Mouse (Mus musculus) hindbrain, embryonic 16.5 days (tissue): ENCODE measurements around the gene Svs1. TPM values are rescaled to one million over a fixed set of nuclear protein-coding genes. Genes with fewer than 3 reads are reported as not detected.
"Not testable (repeated sequence)": the region's sequence is repeated elsewhere in the genome, so short reads cannot be mapped to it uniquely, and the experiment has no call there.

Source experiments
- ATAC-seq: fragments of 200-750 bp; cut with Nextera tagmentation; 2 replicates; pipeline ENCODE4 v1.8.0; 2017; ENCODE audit warnings: moderate TSS enrichment, moderate library complexity
- H3K27ac ChIP-seq: fragments of 300-500 bp; sonication (generic); 2 replicates; pipeline ENCODE4 v1.5.1; 2014; ENCODE audit warnings: low read depth, mild to moderate bottlenecking, control low read depth, low read length, moderate library complexity
- H3K27me3 ChIP-seq: fragments of 300-500 bp; sonication (generic); replicated peaks from 2 replicates; pipeline ENCODE4 v1.6.1; 2014; ENCODE audit warnings: low read length; ENCODE audit not compliant: control insufficient read depth, insufficient read depth
- H3K36me3 ChIP-seq: fragments of 300-500 bp; sonication (generic); 2 replicates; pipeline ENCODE4 v1.6.1; 2014; ENCODE audit warnings: mild to moderate bottlenecking, low read length, moderate library complexity, mixed read lengths; ENCODE audit not compliant: control insufficient read depth, insufficient read depth
- H3K4me1 ChIP-seq: fragments of 300-500 bp; sonication (generic); 2 replicates; pipeline ENCODE4 v1.6.1; 2014; ENCODE audit warnings: low read depth, low read length; ENCODE audit not compliant: control insufficient read depth, insufficient read depth
- H3K4me2 ChIP-seq: fragments of 300-500 bp; sonication (generic); 2 replicates; pipeline ENCODE4 v1.6.1; 2014; ENCODE audit warnings: mild to moderate bottlenecking, low read length, control low read depth, moderate library complexity
- H3K4me3 ChIP-seq: fragments of 300-500 bp; sonication (generic); 2 replicates; pipeline ENCODE4 v1.5.1; 2014; ENCODE audit warnings: mild to moderate bottlenecking, low read length, control low read depth, moderate library complexity
- H3K9ac ChIP-seq: fragments of 300-500 bp; sonication (generic); 2 replicates; pipeline ENCODE4 v1.6.1; 2014; ENCODE audit warnings: low read depth, mild to moderate bottlenecking, control low read depth, low read length, moderate library complexity
- H3K9me3 ChIP-seq: fragments of 300-500 bp; sonication (generic); 2 replicates; pipeline ENCODE4 v1.6.1; 2014; ENCODE audit warnings: mild to moderate bottlenecking, low read length, moderate library complexity; ENCODE audit not compliant: control insufficient read depth
- WGBS: fragments of 180-500 bp; shearing (Covaris S2); extraction: QIAGEN DNeasy Blood & Tissue Kit; methylation state at CpG from one replicate; pipeline ENCODE4 v1.1.7; 2014; 5-methylcytosine and 5-hydroxymethylcytosine counted together
- polyA plus RNA-seq: library from polyadenylated mRNA; unstranded; fragments of >200 nt; fragmentation: Nextera tagmentation; extraction: Ambion mirVana; gene quantifications from 2 replicates; pipeline ENCODE4 v1.2.1, GENCODE M21; 2015

Gene Svs1
- polyA plus RNA-seq, 1 experiment from 2014 or later, result not detected

- H3K4me3 ChIP-seq, H3K9ac ChIP-seq, H3K27me3 ChIP-seq, H3K4me1 ChIP-seq, H3K4me2 ChIP-seq, H3K27ac ChIP-seq, H3K9me3 ChIP-seq, H3K36me3 ChIP-seq, ATAC-seq: not testable (repeated sequence)
- 94% methylated on average over 5 of the region's 5 CpGs for WGBS
These were observed 20.0 kb upstream of the Svs1 start for GRCm38 (mm10) chr6:48966696-48967095.

GRCm38 (mm10) chr6:48967868-48968267 lies 18.8 kb upstream of the Svs1 start:
- Histone ChIP-seq H3K27ac (no peak overlapping the region), H3K27me3 (no peaks in the 10 kb centered on the region), H3K4me3 (no peak overlapping the region), H3K4me2 (no peak overlapping the region), H3K36me3 (no peaks in the 10 kb centered on the region), H3K9me3 (no peaks in the 10 kb centered on the region), H3K9ac (no peak overlapping the region), H3K4me1 (no peaks in the 10 kb centered on the region)
- no peak for ATAC-seq

- Histone ChIP-seq H3K9me3 (no peaks in the 10 kb centered on the region), H3K4me1 (no peaks in the 10 kb centered on the region), H3K36me3 (no peaks in the 10 kb centered on the region), H3K27ac (no peak within 1 kb of the TSS), H3K27me3 (no peaks in the 10 kb centered on the region), H3K9ac (no peak within 1 kb of the TSS), H3K4me2 (no peak within 1 kb of the TSS), H3K4me3 (no peak within 1 kb of the TSS)
- WGBS, result 89% methylated on average over 2 of the region's 2 CpGs
- ATAC-seq, result no peak
These were observed 12.0 kb upstream of the Svs1 start, which contains the start of gene Doxl2 for GRCm38 (mm10) chr6:48974663-48975062. Doxl2 (plus strand) TSS chr6:48974963.

GRCm38 (mm10) chr6:48979616-48980015 lies 7.0 kb upstream of the Svs1 start:
- Histone ChIP-seq H3K9me3 (no peaks in the 10 kb centered on the region), H3K4me1 (no peaks in the 10 kb centered on the region), H3K4me3 (no peak overlapping the region), H3K4me2 (no peak overlapping the region), H3K36me3 (no peaks in the 10 kb centered on the region), H3K27ac (no peak overlapping the region), H3K9ac (no peak overlapping the region), H3K27me3 (no peaks in the 10 kb centered on the region)
- no peak for ATAC-seq
- 64% methylated on average over 1 of the region's 1 CpGs for WGBS

- Histone ChIP-seq H3K4me1 (no peaks in the 10 kb centered on the region), H3K9ac (no peak overlapping the region), H3K27ac (no peak overlapping the region), H3K4me3 (no peak overlapping the region), H3K9me3 (no peaks in the 10 kb centered on the region), H3K27me3 (no peaks in the 10 kb centered on the region), H3K36me3 (no peaks in the 10 kb centered on the region), H3K4me2 (no peak overlapping the region)
- 80% methylated on average over 3 of the region's 3 CpGs for WGBS
- no peak for ATAC-seq
These were observed 4.4 kb upstream of the Svs1 start for GRCm38 (mm10) chr6:48982305-48982704.

- Histone ChIP-seq H3K9me3 (no peaks in the 10 kb centered on the region), H3K4me2 (no peak overlapping the region), H3K27me3 (no peaks in the 10 kb centered on the region), H3K27ac (no peak overlapping the region), H3K9ac (no peak overlapping the region), H3K36me3 (no peaks in the 10 kb centered on the region), H3K4me1 (no peaks in the 10 kb centered on the region), H3K4me3 (no peak overlapping the region)
- ATAC-seq, result no peak
- WGBS, result 94% methylated on average over 5 of the region's 5 CpGs
These were observed 3.3 kb downstream of the Svs1 start for GRCm38 (mm10) chr6:48989971-48990370.

GRCm38 (mm10) chr6:48991991-48992390 lies 5.3 kb downstream of the Svs1 start:
- H3K27ac ChIP-seq, result no peak overlapping the region
- no peak overlapping the region for H3K4me2 ChIP-seq
- no peaks in the 10 kb centered on the region for H3K4me1 ChIP-seq
- no peaks in the 10 kb centered on the region for H3K36me3 ChIP-seq
- H3K27me3 ChIP-seq, result no peaks in the 10 kb centered on the region
- H3K4me3 ChIP-seq, result no peak overlapping the region
- H3K9me3 ChIP-seq, result no peaks in the 10 kb centered on the region
- no peak overlapping the region for H3K9ac ChIP-seq
- ATAC-seq, result no peak
- 83% methylated on average over 4 of the region's 4 CpGs for WGBS

GRCm38 (mm10) chr6:48998186-48998585 lies 11.5 kb downstream of the Svs1 start:
- H3K36me3 ChIP-seq, result no peaks in the 10 kb centered on the region
- no peaks in the 10 kb centered on the region for H3K27me3 ChIP-seq
- no peaks in the 10 kb centered on the region for H3K9me3 ChIP-seq
- ATAC-seq, result no peak
- no peak overlapping the region for H3K9ac ChIP-seq
- 74% methylated on average over 6 of the region's 6 CpGs for WGBS
- H3K27ac ChIP-seq, result no peak overlapping the region
- H3K4me2 ChIP-seq, result no peak overlapping the region
- H3K4me3 ChIP-seq, result no peak overlapping the region
- H3K4me1 ChIP-seq, result no peaks in the 10 kb centered on the region

- no peaks in the 10 kb centered on the region for H3K36me3 ChIP-seq
- H3K27ac ChIP-seq, result no peak overlapping the region
- no peak overlapping the region for H3K4me3 ChIP-seq
- no peaks in the 10 kb centered on the region for H3K27me3 ChIP-seq
- no peak overlapping the region for H3K4me2 ChIP-seq
- 88% methylated on average over 4 of the region's 4 CpGs for WGBS
- ATAC-seq, result no peak
- H3K4me1 ChIP-seq, result no peaks in the 10 kb centered on the region
- H3K9me3 ChIP-seq, result no peaks in the 10 kb centered on the region
- no peak overlapping the region for H3K9ac ChIP-seq
These were observed 12.1 kb downstream of the Svs1 start for GRCm38 (mm10) chr6:48998796-48999195.

- H3K27me3 ChIP-seq, result no peaks in the 10 kb centered on the region
- ATAC-seq, result no peak
- no peak overlapping the region for H3K27ac ChIP-seq
- no peak overlapping the region for H3K4me2 ChIP-seq
- no peak overlapping the region for H3K4me3 ChIP-seq
- WGBS, result 46% methylated on average over 4 of the region's 4 CpGs
- H3K36me3 ChIP-seq, result no peaks in the 10 kb centered on the region
- no peak overlapping the region for H3K9ac ChIP-seq
- H3K4me1 ChIP-seq, result peaks cover 3% of the 10 kb centered on the region
- H3K9me3 ChIP-seq, result no peaks in the 10 kb centered on the region
These were observed 16.7 kb downstream of the Svs1 start for GRCm38 (mm10) chr6:49003381-49003780.
